Mouse (Mus musculus) stomach, postnatal 0 days (tissue): ENCODE results near the gene Commd1.

Source experiments
- CTCF ChIP-seq: IDR thresholded peaks from 2 replicates; pipeline ENCODE4 v1.5.1; 2016; ENCODE audit warnings: antibody characterized with exemption, low read depth, mild to moderate bottlenecking, moderate library complexity
- EP300 ChIP-seq: optimal IDR thresholded peaks from 2 replicates; pipeline ENCODE3; 2016; ENCODE audit warnings: antibody characterized with exemption

DNA sequence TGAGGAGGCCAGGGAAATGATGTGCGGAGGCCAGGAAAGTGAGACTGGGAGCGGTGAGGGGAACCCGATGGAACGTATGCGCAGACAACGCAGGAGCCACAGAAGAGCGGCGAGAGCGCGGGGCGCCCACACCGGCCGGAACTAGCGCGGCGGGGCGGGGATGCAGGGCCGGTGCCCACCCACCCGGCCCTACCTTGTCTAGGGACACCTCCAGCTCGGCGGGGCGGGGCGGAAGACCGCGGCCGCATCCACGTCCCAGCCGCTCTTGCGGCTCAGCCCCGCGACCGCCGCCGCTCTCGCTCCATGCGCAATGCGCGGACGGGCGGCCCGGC lies 122.9 kb downstream of the Commd1 start:
- no peak for TF ChIP-seq CTCF
- TF ChIP-seq EP300, result no peak
